Mouse (Mus musculus) intestine, postnatal 0 days (tissue): ENCODE data around the gene Gabrd. TPM values are rescaled to one million over a fixed set of nuclear protein-coding genes. Genes with fewer than 3 reads are reported as not detected.

Experiments
- ATAC-seq: fragments of 200-750 bp; cut with Nextera tagmentation; 2 replicates; pipeline ENCODE4 v1.8.0; 2017; ENCODE audit warnings: mild to moderate bottlenecking, moderate TSS enrichment, moderate library complexity
- H3K27ac ChIP-seq: fragments of 300-500 bp; sonication (generic); 2 replicates; pipeline ENCODE4 v1.5.1; 2014; ENCODE audit warnings: mild to moderate bottlenecking, low read depth, low read length, moderate library complexity
- H3K27me3 ChIP-seq: fragments of 300-500 bp; sonication (generic); replicated peaks from 2 replicates; pipeline ENCODE4 v1.6.1; 2014; ENCODE audit warnings: low read length, mixed read lengths; ENCODE audit not compliant: control insufficient read depth, insufficient read depth
- H3K36me3 ChIP-seq: fragments of 300-500 bp; sonication (generic); 2 replicates; pipeline ENCODE4 v1.6.1; 2014; ENCODE audit warnings: mild to moderate bottlenecking, moderate library complexity; ENCODE audit not compliant: control insufficient read depth, insufficient read depth
- H3K4me1 ChIP-seq: fragments of 300-500 bp; sonication (generic); replicated peaks from 2 replicates; pipeline ENCODE4 v1.6.1; 2014; ENCODE audit warnings: antibody characterized with exemption, low read length, mixed read lengths; ENCODE audit not compliant: control insufficient read depth, insufficient read depth
- H3K4me2 ChIP-seq: fragments of 300-500 bp; sonication (generic); replicated peaks from 2 replicates; pipeline ENCODE4 v1.6.1; 2014; ENCODE audit warnings: low read depth, mild to moderate bottlenecking, moderate library complexity
- H3K4me3 ChIP-seq: fragments of 300-500 bp; sonication (generic); 2 replicates; pipeline ENCODE4 v1.5.1; 2014; ENCODE audit warnings: low read depth, low read length
- H3K9ac ChIP-seq: fragments of 300-500 bp; sonication (generic); 2 replicates; pipeline ENCODE4 v1.6.1; 2014; ENCODE audit warnings: mild to moderate bottlenecking, low read depth, low read length
- H3K9me3 ChIP-seq: fragments of 300-500 bp; sonication (generic); 2 replicates; pipeline ENCODE4 v1.6.1; 2016; ENCODE audit warnings: mixed run types; ENCODE audit not compliant: control insufficient read depth
- CTCF ChIP-seq: sonication (generic); IDR thresholded peaks from 2 replicates; pipeline ENCODE4 v1.5.1; 2016; ENCODE audit warnings: low read depth, mild to moderate bottlenecking, control low read depth, antibody characterized with exemption, moderate library complexity
- WGBS: fragments of 180-500 bp; shearing (Covaris S2); extraction: QIAGEN DNeasy Blood & Tissue Kit; methylation state at CpG from one replicate; pipeline ENCODE4 v1.1.7; 2014; 5-methylcytosine and 5-hydroxymethylcytosine counted together
- polyA plus RNA-seq: library from polyadenylated mRNA; unstranded; fragments of >200 nt; fragmentation: Nextera tagmentation; extraction: Ambion mirVana; gene quantifications from 2 replicates; pipeline ENCODE4 v1.2.1, GENCODE M21; 2015

Gene Gabrd
- polyA plus RNA-seq, 1 experiment from 2014 or later = 0.21 TPM

- TF ChIP-seq CTCF = no peak
- Histone ChIP-seq H3K27me3 (peaks cover 19% of the 10 kb centered on the region), H3K4me3 (no peak overlapping the region), H3K9me3 (no peaks in the 10 kb centered on the region), H3K4me2 (no peak overlapping the region), H3K27ac (no peak overlapping the region), H3K9ac (no peak overlapping the region), H3K36me3 (no peaks in the 10 kb centered on the region), H3K4me1 (peaks cover 8% of the 10 kb centered on the region; the same call in 1 of the 2 replicates)
- ATAC-seq = no peak
- 86% methylated on average over 4 of the region's 4 CpGs for WGBS
These were observed 1.2 kb downstream of the Gabrd start for GRCm38 (mm10) chr4:155396751-155397150.

DNA sequence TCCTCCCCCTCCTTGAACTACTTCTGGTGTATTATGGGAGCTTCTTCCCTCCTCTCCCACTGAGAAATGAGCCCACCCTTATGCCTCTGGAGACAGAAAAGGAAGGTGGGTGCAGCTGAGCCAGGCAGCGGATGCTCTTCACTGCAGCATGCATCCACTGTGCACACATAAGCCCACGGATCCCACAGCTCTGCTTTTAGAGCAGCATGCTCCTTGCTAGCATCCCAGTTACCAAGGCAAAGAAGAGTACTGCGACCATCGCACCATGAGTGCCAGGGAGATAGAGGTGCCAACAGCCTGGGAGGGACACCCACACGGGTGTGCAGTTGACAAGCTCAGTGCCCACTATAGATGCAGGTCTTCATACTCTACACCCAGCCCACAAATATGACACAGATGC is 2.4 kb downstream of the Gabrd start:
- no peaks in the 10 kb centered on the region for H3K9me3 ChIP-seq
- 87% methylated on average over 5 of the region's 5 CpGs for WGBS
- ATAC-seq = no peak

GRCm38 (mm10) chr4:155387166-155387565 is 10.7 kb downstream of the Gabrd start:
- no peak for ATAC-seq
- no peaks in the 10 kb centered on the region for H3K27me3 ChIP-seq

More for the DNA sequence above, 2.4 kb downstream of the Gabrd start:
- Histone ChIP-seq H3K4me3 (no peak overlapping the region), H3K4me1 (peaks cover 8% of the 10 kb centered on the region; the same call in 1 of the 2 replicates), H3K4me2 (no peak overlapping the region), H3K9ac (no peak overlapping the region), H3K27me3 (peaks cover 19% of the 10 kb centered on the region), H3K36me3 (no peaks in the 10 kb centered on the region), H3K27ac (no peak overlapping the region)
- no peak for TF ChIP-seq CTCF

DNA sequence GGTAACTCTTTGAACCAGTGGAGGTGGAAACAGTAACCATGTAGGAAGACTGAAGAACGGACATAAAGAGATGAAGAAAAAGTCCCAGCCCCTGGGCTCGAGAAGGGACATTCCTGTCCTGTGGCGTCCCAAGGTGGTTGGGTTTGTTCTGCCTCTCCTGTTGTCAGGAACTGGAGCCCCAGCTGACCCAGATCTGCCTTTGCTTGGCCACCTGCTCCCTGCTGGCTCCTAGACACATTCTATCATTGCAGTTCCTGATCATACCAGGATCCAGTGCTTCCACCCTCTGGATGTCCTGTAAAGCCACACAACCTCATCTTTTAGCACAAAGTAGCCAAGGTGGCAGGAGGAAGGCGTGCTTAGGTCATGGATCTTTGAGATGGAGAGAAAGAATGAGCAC is 14.6 kb downstream of the Gabrd start:
- Histone ChIP-seq H3K27ac (no peak overlapping the region), H3K27me3 (no peaks in the 10 kb centered on the region), H3K4me1 (no peaks in the 10 kb centered on the region), H3K9me3 (no peaks in the 10 kb centered on the region), H3K4me3 (no peak overlapping the region), H3K4me2 (no peak overlapping the region), H3K9ac (no peak overlapping the region), H3K36me3 (no peaks in the 10 kb centered on the region)
- no peak for TF ChIP-seq CTCF
- ATAC-seq = no peak
- WGBS = 82% methylated on average over 4 of the region's 4 CpGs

More at GRCm38 (mm10) chr4:155387166-155387565, 10.7 kb downstream of the Gabrd start:
- H3K4me3 ChIP-seq = no peak overlapping the region
- no peaks in the 10 kb centered on the region for H3K4me1 ChIP-seq
- H3K27ac ChIP-seq = no peak overlapping the region
- H3K4me2 ChIP-seq = no peak overlapping the region
- WGBS = 79% methylated on average over 8 of the region's 8 CpGs
- H3K9ac ChIP-seq = no peak overlapping the region
- H3K36me3 ChIP-seq = no peaks in the 10 kb centered on the region
- TF ChIP-seq CTCF = no peak
- no peaks in the 10 kb centered on the region for H3K9me3 ChIP-seq

DNA sequence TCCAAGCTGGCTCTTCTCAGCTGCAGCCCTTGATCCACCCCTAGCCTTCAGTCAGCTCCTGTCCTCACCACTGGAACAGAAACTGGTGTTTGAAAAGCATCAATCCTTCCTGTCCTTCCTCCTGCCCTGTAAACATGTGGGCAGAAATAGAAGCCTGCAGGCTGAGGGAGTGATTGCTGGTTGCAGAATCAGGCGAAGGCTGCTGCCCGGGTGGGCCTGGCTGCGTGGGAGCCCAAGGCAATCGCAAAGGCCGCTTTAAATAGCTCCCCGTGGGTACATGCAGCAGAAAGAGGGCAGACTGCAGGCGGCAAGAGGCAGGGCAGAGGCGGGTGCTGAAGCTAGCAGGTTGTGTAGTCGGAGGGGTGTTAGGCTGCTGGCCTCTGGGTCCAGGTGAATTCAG is 15.2 kb downstream of the Gabrd start:
- WGBS = 42% methylated on average over 9 of the region's 9 CpGs
- H3K9me3 ChIP-seq = no peaks in the 10 kb centered on the region
- H3K4me2 ChIP-seq = no peak overlapping the region
- ATAC-seq = no peak
- H3K36me3 ChIP-seq = no peaks in the 10 kb centered on the region
- H3K27ac ChIP-seq = no peak overlapping the region
- H3K4me1 ChIP-seq = no peaks in the 10 kb centered on the region
- no peak for TF ChIP-seq CTCF
- H3K4me3 ChIP-seq = no peak overlapping the region
- H3K9ac ChIP-seq = no peak overlapping the region
- H3K27me3 ChIP-seq = no peaks in the 10 kb centered on the region

DNA sequence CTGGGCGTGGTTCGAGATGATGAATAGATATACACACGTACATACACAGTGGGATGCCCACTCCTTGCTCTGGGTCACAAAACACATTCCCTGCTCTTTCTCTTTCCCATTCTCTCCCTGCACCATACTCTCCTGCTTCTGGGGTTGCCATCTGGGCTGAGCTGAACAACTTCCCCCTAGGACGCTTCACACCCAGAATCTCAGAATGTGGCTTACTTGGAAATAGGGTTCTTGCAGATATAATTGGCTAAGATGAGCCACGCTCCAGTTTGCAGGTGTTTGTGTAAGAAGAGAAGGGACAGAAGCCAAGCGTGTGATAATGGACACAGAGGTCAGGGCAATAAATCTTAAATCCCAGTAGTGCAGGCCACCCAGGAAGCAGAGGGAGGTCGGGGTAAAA is 15.9 kb downstream of the Gabrd start:
- Histone ChIP-seq H3K4me1 (no peaks in the 10 kb centered on the region), H3K9me3 (no peaks in the 10 kb centered on the region), H3K4me2 (no peak overlapping the region), H3K9ac (no peak overlapping the region), H3K36me3 (no peaks in the 10 kb centered on the region), H3K4me3 (no peak overlapping the region), H3K27me3 (no peaks in the 10 kb centered on the region), H3K27ac (no peak overlapping the region)
- no peak for TF ChIP-seq CTCF
- WGBS = 31% methylated on average over 7 of the region's 7 CpGs
- ATAC-seq = no peak
